Mouse (Mus musculus): ENCODE data around the gene Nr2f2. TPM values are rescaled to one million over a fixed set of nuclear protein-coding genes. Genes with fewer than 3 reads are reported as not detected.

Nr2f2 gene
- polyA plus RNA-seq, 1 experiment from 2014 or later, result 56.9 TPM

- no peak overlapping the region for H3K4me2 ChIP-seq (ENCODE audit: low read length)
- WGBS, result 54% methylated on average over 5 of the region's 5 CpGs
- H3K27ac ChIP-seq (ENCODE audit: low read depth), result no peak overlapping the region
- peaks cover 4% of the 10 kb centered on the region for H3K27me3 ChIP-seq (replicated peaks; ENCODE audit: control insufficient read depth, insufficient read depth, low read length)
- no peak overlapping the region for H3K4me3 ChIP-seq (ENCODE audit: low read depth, low read length)
- H3K4me1 ChIP-seq (replicated peaks; ENCODE audit: control insufficient read depth, insufficient read depth, low read length), result peaks cover 23% of the 10 kb centered on the region
- no peak overlapping the region for H3K9ac ChIP-seq (ENCODE audit: low read length)
- H3K9me3 ChIP-seq (ENCODE audit: control insufficient read depth, low read length), result no peaks in the 10 kb centered on the region
- peak; percentile 54 for DNase-seq (ENCODE audit: low spot score)
- no peaks in the 10 kb centered on the region; the same call in 1 of the 2 replicates for H3K36me3 ChIP-seq (ENCODE audit: control insufficient read depth, insufficient read depth, low read length)
- no peak for ATAC-seq (replicated peaks; ENCODE audit: low FRiP score, low TSS enrichment, low read depth)
These were observed 23.1 kb downstream of the Nr2f2 start for GRCm38 (mm10) chr7:70343426-70343825.

- ATAC-seq (replicated peaks; ENCODE audit: low FRiP score, low TSS enrichment, low read depth) (no peak), DNase-seq (ENCODE audit: low spot score) (peak; percentile 49)
- Histone ChIP-seq H3K4me3 (ENCODE audit: low read depth, low read length) (no peak overlapping the region), H3K9ac (ENCODE audit: low read length) (no peak overlapping the region), H3K4me1 (replicated peaks; ENCODE audit: control insufficient read depth, insufficient read depth, low read length) (peaks cover 19% of the 10 kb centered on the region), H3K36me3 (ENCODE audit: control insufficient read depth, insufficient read depth, low read length) (no peaks in the 10 kb centered on the region; the same call in 1 of the 2 replicates), H3K9me3 (ENCODE audit: control insufficient read depth, low read length) (no peaks in the 10 kb centered on the region), H3K27me3 (replicated peaks; ENCODE audit: control insufficient read depth, insufficient read depth, low read length) (peaks cover 11% of the 10 kb centered on the region), H3K4me2 (ENCODE audit: low read length) (no peak overlapping the region), H3K27ac (ENCODE audit: low read depth) (no peak overlapping the region)
- WGBS, result 65% methylated on average over 8 of the region's 8 CpGs
These were observed 23.8 kb downstream of the Nr2f2 start for GRCm38 (mm10) chr7:70342771-70343170.

GRCm38 (mm10) chr7:70342076-70342475, 24.5 kb downstream of the Nr2f2 start:
- H3K9me3 ChIP-seq (ENCODE audit: control insufficient read depth, low read length), result no peaks in the 10 kb centered on the region
- no peak overlapping the region for H3K27ac ChIP-seq (ENCODE audit: low read depth)
- H3K4me2 ChIP-seq (ENCODE audit: low read length), result no peak overlapping the region
- peak; percentile 50 for DNase-seq (ENCODE audit: low spot score)
- H3K4me1 ChIP-seq (replicated peaks; ENCODE audit: control insufficient read depth, insufficient read depth, low read length), result peaks cover 24% of the 10 kb centered on the region
- H3K36me3 ChIP-seq (ENCODE audit: control insufficient read depth, insufficient read depth, low read length), result no peaks in the 10 kb centered on the region; the same call in 1 of the 2 replicates
- peaks cover 14% of the 10 kb centered on the region for H3K27me3 ChIP-seq (replicated peaks; ENCODE audit: control insufficient read depth, insufficient read depth, low read length)
- whole genome bisulfite sequencing, result 71% methylated on average over 2 of the region's 2 CpGs
- no peak overlapping the region for H3K4me3 ChIP-seq (ENCODE audit: low read depth, low read length)
- no peak for ATAC-seq (replicated peaks; ENCODE audit: low FRiP score, low TSS enrichment, low read depth)
- no peak overlapping the region for H3K9ac ChIP-seq (ENCODE audit: low read length)

GRCm38 (mm10) chr7:70339998-70340630, 26.4 kb downstream of the Nr2f2 start:
- H3K9ac ChIP-seq (ENCODE audit: low read length), result no peak overlapping the region
- H3K4me3 ChIP-seq (ENCODE audit: low read depth, low read length), result no peak overlapping the region
- H3K27ac ChIP-seq (ENCODE audit: low read depth), result no peak overlapping the region
- no peak overlapping the region for H3K4me2 ChIP-seq (ENCODE audit: low read length)
- WGBS, result 58% methylated on average over 12 of the region's 12 CpGs
- no peak for DNase-seq (ENCODE audit: low spot score)
- peaks cover 8% of the 10 kb centered on the region; the same call in 1 of the 2 replicates for H3K4me1 ChIP-seq (replicated peaks; ENCODE audit: control insufficient read depth, insufficient read depth, low read length)
- H3K9me3 ChIP-seq (ENCODE audit: control insufficient read depth, low read length), result no peaks in the 10 kb centered on the region
- peaks cover 32% of the 10 kb centered on the region for H3K27me3 ChIP-seq (replicated peaks; ENCODE audit: control insufficient read depth, insufficient read depth, low read length)
- no peaks in the 10 kb centered on the region; the same call in 1 of the 2 replicates for H3K36me3 ChIP-seq (ENCODE audit: control insufficient read depth, insufficient read depth, low read length)
- no peak for ATAC-seq (replicated peaks; ENCODE audit: low FRiP score, low TSS enrichment, low read depth)

GRCm38 (mm10) chr7:70338265-70338640, 28.3 kb downstream of the Nr2f2 start:
- Histone ChIP-seq H3K4me3 (ENCODE audit: low read depth, low read length) (no peak overlapping the region), H3K27me3 (replicated peaks; ENCODE audit: control insufficient read depth, insufficient read depth, low read length) (peaks cover 47% of the 10 kb centered on the region), H3K9me3 (ENCODE audit: control insufficient read depth, low read length) (no peaks in the 10 kb centered on the region), H3K36me3 (ENCODE audit: control insufficient read depth, insufficient read depth, low read length) (no peaks in the 10 kb centered on the region; the same call in 1 of the 2 replicates), H3K4me2 (ENCODE audit: low read length) (peak overlapping the region; percentile 40), H3K27ac (ENCODE audit: low read depth) (no peak overlapping the region), H3K9ac (ENCODE audit: low read length) (no peak overlapping the region), H3K4me1 (replicated peaks; ENCODE audit: control insufficient read depth, insufficient read depth, low read length) (peaks cover 8% of the 10 kb centered on the region; the same call in 1 of the 2 replicates)
- ATAC-seq (replicated peaks; ENCODE audit: low FRiP score, low TSS enrichment, low read depth) (no peak), DNase-seq (ENCODE audit: low spot score) (no peak)
- 38% methylated on average over 7 of the region's 7 CpGs for whole genome bisulfite sequencing

GRCm38 (mm10) chr7:70337581-70338264, 28.8 kb downstream of the Nr2f2 start:
- H3K4me2 ChIP-seq (ENCODE audit: low read length), result peak overlapping the region; percentile 40
- H3K9me3 ChIP-seq (ENCODE audit: control insufficient read depth, low read length), result no peaks in the 10 kb centered on the region
- H3K36me3 ChIP-seq (ENCODE audit: control insufficient read depth, insufficient read depth, low read length), result no peaks in the 10 kb centered on the region; the same call in 1 of the 2 replicates
- peaks cover 52% of the 10 kb centered on the region for H3K27me3 ChIP-seq (replicated peaks; ENCODE audit: control insufficient read depth, insufficient read depth, low read length)
- H3K27ac ChIP-seq (ENCODE audit: low read depth), result no peak overlapping the region
- 10% methylated on average over 37 of the region's 37 CpGs for WGBS
- DNase-seq (ENCODE audit: low spot score) (peak; percentile 66), ATAC-seq (replicated peaks; ENCODE audit: low FRiP score, low TSS enrichment, low read depth) (peak; percentile 36; the same call in 1 of the 2 replicates)
- peak overlapping the region; percentile 16; the same call in 1 of the 2 replicates for H3K4me3 ChIP-seq (ENCODE audit: low read depth, low read length)
- peaks cover 8% of the 10 kb centered on the region; the same call in 1 of the 2 replicates for H3K4me1 ChIP-seq (replicated peaks; ENCODE audit: control insufficient read depth, insufficient read depth, low read length)
- H3K9ac ChIP-seq (ENCODE audit: low read length), result no peak overlapping the region

DNA sequence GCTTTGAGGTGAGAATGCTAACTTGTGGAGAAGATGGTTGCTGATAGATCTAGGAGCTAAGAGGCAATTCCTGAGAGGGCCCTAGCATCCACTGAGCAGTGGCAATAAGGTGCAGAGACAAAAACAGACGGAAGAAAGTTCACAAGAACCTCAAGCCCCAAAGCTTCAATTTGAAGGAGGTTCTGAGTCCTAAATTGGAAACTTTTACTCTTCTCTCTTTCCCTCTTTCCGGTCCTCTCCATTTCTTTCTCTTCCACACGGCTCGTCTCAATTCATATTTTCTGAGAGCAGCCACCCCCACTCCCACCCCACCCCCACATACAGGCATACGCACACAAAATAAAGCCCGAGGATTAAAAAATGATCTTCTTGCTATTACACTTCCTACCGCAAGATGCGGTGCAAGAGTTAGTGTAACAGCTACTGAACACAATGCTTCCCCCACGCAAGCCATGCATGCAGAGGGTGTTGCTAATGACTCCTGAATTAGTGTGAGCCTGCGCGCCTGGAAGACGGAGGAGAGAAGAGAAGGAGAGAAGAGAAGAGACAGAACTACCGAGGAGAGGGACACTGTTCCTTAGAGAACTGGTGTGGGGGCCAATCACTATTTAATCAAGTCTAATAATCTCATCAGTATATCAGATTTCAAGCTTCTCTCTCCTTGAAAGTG, 29.8 kb downstream of the Nr2f2 start:
- WGBS, result 46% methylated on average over 13 of the region's 13 CpGs
- H3K27me3 ChIP-seq (replicated peaks; ENCODE audit: control insufficient read depth, insufficient read depth, low read length), result peaks cover 62% of the 10 kb centered on the region
- no peak overlapping the region for H3K27ac ChIP-seq (ENCODE audit: low read depth)
- H3K36me3 ChIP-seq (ENCODE audit: control insufficient read depth, insufficient read depth, low read length), result no peaks in the 10 kb centered on the region; the same call in 1 of the 2 replicates
- H3K4me3 ChIP-seq (ENCODE audit: low read depth, low read length), result no peak overlapping the region
- H3K9me3 ChIP-seq (ENCODE audit: control insufficient read depth, low read length), result no peaks in the 10 kb centered on the region
- H3K4me1 ChIP-seq (replicated peaks; ENCODE audit: control insufficient read depth, insufficient read depth, low read length), result peaks cover 10% of the 10 kb centered on the region; the same call in 1 of the 2 replicates
- H3K9ac ChIP-seq (ENCODE audit: low read length), result no peak overlapping the region
- H3K4me2 ChIP-seq (ENCODE audit: low read length), result no peak overlapping the region
- DNase-seq (ENCODE audit: low spot score) (peak; percentile 55), ATAC-seq (replicated peaks; ENCODE audit: low FRiP score, low TSS enrichment, low read depth) (no peak)

GRCm38 (mm10) chr7:70336126-70336525, 30.4 kb downstream of the Nr2f2 start:
- no peak overlapping the region for H3K4me2 ChIP-seq (ENCODE audit: low read length)
- H3K4me3 ChIP-seq (ENCODE audit: low read depth, low read length), result no peak overlapping the region
- H3K9ac ChIP-seq (ENCODE audit: low read length), result no peak overlapping the region
- H3K27me3 ChIP-seq (replicated peaks; ENCODE audit: control insufficient read depth, insufficient read depth, low read length), result peaks cover 67% of the 10 kb centered on the region
- no peak for ATAC-seq (replicated peaks; ENCODE audit: low FRiP score, low TSS enrichment, low read depth)
- WGBS, result 65% methylated on average over 3 of the region's 3 CpGs
- peaks cover 13% of the 10 kb centered on the region for H3K4me1 ChIP-seq (replicated peaks; ENCODE audit: control insufficient read depth, insufficient read depth, low read length)
- no peak overlapping the region for H3K27ac ChIP-seq (ENCODE audit: low read depth)
- no peaks in the 10 kb centered on the region; the same call in 1 of the 2 replicates for H3K36me3 ChIP-seq (ENCODE audit: control insufficient read depth, insufficient read depth, low read length)
- peak; percentile 51 for DNase-seq (ENCODE audit: low spot score)
- H3K9me3 ChIP-seq (ENCODE audit: control insufficient read depth, low read length), result no peaks in the 10 kb centered on the region
